Mouse (Mus musculus): ENCODE data around the gene Rph3al. TPM values are rescaled to one million over a fixed set of nuclear protein-coding genes. Genes with fewer than 3 reads are reported as not detected.

Gene Rph3al
- polyA plus RNA-seq, 1 experiment from 2014 or later = 1.1 TPM

DNA sequence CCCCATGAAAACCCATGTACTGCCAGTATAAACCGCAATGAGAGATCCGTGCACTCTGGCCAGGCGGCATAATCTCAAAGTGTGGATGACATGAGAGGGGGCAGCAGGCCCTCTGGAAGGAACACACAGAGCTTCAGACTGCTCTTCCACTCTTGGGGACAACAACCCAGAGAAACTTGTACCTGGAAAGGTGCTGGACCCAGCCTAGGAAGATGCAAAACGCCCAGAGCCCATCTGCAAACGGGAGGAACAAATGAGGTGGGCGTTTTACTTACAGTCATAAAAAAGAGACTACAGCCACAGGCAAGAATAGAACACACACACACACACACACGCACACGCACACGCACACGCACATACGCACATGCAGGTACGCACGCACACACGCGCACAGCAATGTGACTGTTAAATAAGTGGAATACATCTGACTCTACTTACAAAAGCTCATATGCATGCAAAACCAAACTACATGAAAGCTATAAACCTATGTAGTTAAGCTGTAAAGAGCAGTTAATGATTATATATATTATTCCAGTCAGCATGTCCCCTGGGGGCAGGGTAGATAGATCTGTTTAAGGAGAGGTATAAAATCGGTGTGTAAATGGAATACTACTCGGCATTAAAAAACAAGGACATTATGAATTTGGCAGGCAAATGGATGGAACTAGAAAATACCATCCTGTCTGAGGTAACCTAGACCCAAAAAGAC is 19.0 kb upstream of the Rph3al start:
- Histone ChIP-seq H3K27me3 (ENCODE audit: control insufficient read depth, insufficient read depth, low read length) (0 out of 2 replicates have a peak, but pooled peaks cover 2% of the 10 kb centered on the region), H3K4me2 (no peak overlapping the region), H3K36me3 (ENCODE audit: control insufficient read depth, insufficient read depth, low read length) (no peaks in the 10 kb centered on the region), H3K9me3 (ENCODE audit: control insufficient read depth, low read length) (no peaks in the 10 kb centered on the region), H3K4me1 (ENCODE audit: control insufficient read depth, insufficient read depth, low read length) (no peaks in the 10 kb centered on the region), H3K27ac (ENCODE audit: low read depth, low read length) (no peak overlapping the region), H3K4me3 (ENCODE audit: low read depth, low read length) (no peak overlapping the region), H3K9ac (ENCODE audit: low read length) (no peak overlapping the region)
- ATAC-seq (ENCODE audit: low FRiP score) = no peak
- WGBS = 90% methylated on average over 17 of the region's 17 CpGs
- peak; percentile 31 for DNase-seq (ENCODE audit: low spot score, missing footprints)

DNA sequence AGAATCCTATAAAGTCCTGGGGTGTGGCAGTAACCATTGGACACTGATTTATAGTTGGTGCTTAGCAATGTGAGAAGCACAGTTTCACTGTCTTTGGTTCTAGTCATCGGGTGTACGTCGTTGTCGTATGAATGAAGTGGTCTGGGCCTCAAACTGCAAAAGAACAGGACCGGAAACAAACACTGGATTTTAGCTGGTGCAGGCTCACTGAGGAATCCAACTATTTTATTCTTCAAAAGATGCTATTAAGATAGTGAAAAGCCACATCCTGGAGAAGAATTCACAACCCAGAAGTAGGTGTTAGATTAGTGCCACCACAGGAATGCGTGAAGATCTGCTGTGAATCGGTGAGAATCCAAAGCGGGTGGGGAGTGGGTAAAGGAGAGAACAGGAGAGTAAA is 18.4 kb upstream of the Rph3al start:
- H3K4me1 ChIP-seq (ENCODE audit: control insufficient read depth, insufficient read depth, low read length) = no peaks in the 10 kb centered on the region
- no peak overlapping the region for H3K27ac ChIP-seq (ENCODE audit: low read depth, low read length)
- no peak overlapping the region for H3K4me2 ChIP-seq
- ATAC-seq (ENCODE audit: low FRiP score) (no peak), DNase-seq (ENCODE audit: low spot score, missing footprints) (peak; percentile 17)
- no peaks in the 10 kb centered on the region for H3K36me3 ChIP-seq (ENCODE audit: control insufficient read depth, insufficient read depth, low read length)
- no peaks in the 10 kb centered on the region for H3K9me3 ChIP-seq (ENCODE audit: control insufficient read depth, low read length)
- 0 out of 2 replicates have a peak, but pooled peaks cover 2% of the 10 kb centered on the region for H3K27me3 ChIP-seq (ENCODE audit: control insufficient read depth, insufficient read depth, low read length)
- WGBS = 83% methylated on average over 8 of the region's 8 CpGs
- no peak overlapping the region for H3K9ac ChIP-seq (ENCODE audit: low read length)
- H3K4me3 ChIP-seq (ENCODE audit: low read depth, low read length) = no peak overlapping the region

DNA sequence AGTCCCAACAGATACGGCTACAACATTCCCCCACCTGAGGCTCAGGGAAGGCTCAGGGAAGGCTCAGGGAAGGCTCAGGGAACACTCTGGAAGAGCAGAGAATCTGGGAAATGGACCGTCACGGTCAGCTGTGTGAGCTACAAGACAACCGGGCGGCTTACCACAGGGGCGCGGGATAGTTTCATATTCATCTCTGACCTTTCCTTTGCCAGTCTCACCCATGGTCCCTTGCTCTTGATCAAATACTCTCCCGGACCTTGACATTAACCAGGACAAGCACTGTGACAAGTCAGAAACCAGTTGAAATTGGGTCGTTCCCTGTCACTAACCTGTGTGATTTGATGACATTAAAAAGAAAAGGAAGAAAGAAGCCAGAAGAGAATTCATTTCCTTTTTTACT is 16.7 kb upstream of the Rph3al start:
- H3K4me2 ChIP-seq = no peak overlapping the region
- no peak overlapping the region for H3K27ac ChIP-seq (ENCODE audit: low read depth, low read length)
- no peaks in the 10 kb centered on the region for H3K9me3 ChIP-seq (ENCODE audit: control insufficient read depth, low read length)
- ATAC-seq (ENCODE audit: low FRiP score) (no peak), DNase-seq (ENCODE audit: low spot score, missing footprints) (no peak)
- H3K36me3 ChIP-seq (ENCODE audit: control insufficient read depth, insufficient read depth, low read length) = no peaks in the 10 kb centered on the region
- H3K27me3 ChIP-seq (ENCODE audit: control insufficient read depth, insufficient read depth, low read length) = 0 out of 2 replicates have a peak, but pooled peaks cover 2% of the 10 kb centered on the region
- no peak overlapping the region for H3K9ac ChIP-seq (ENCODE audit: low read length)
- H3K4me1 ChIP-seq (ENCODE audit: control insufficient read depth, insufficient read depth, low read length) = no peaks in the 10 kb centered on the region
- 87% methylated on average over 9 of the region's 9 CpGs for WGBS
- H3K4me3 ChIP-seq (ENCODE audit: low read depth, low read length) = no peak overlapping the region

DNA sequence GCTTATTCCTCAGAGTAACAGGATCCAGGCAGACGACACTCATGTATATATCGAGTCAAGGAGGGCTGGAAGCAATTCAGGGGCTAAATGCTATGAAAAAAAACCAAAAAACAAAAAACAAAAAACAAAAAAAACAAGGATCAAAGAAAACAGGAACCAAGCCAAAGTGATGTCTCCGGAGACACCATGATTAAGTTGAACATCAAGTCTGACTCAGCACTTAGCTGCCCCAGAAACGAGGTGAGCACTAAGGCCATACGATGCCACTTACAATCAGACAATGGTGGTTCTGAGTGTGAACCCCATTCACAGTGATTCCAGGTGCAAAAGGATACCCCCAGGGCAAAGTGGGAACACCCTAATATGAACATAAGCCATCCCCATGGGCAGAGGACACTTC is 13.7 kb upstream of the Rph3al start:
- Histone ChIP-seq H3K9me3 (ENCODE audit: control insufficient read depth, low read length) (no peaks in the 10 kb centered on the region), H3K27ac (ENCODE audit: low read depth, low read length) (no peak overlapping the region), H3K27me3 (ENCODE audit: control insufficient read depth, insufficient read depth, low read length) (no peaks in the 10 kb centered on the region), H3K9ac (ENCODE audit: low read length) (no peak overlapping the region), H3K36me3 (ENCODE audit: control insufficient read depth, insufficient read depth, low read length) (no peaks in the 10 kb centered on the region), H3K4me2 (no peak overlapping the region), H3K4me1 (ENCODE audit: control insufficient read depth, insufficient read depth, low read length) (no peaks in the 10 kb centered on the region), H3K4me3 (ENCODE audit: low read depth, low read length) (no peak overlapping the region)
- DNase-seq (ENCODE audit: low spot score, missing footprints) = peak; percentile 10
- no peak for ATAC-seq (ENCODE audit: low FRiP score)
- 87% methylated on average over 5 of the region's 5 CpGs for whole genome bisulfite sequencing

DNA sequence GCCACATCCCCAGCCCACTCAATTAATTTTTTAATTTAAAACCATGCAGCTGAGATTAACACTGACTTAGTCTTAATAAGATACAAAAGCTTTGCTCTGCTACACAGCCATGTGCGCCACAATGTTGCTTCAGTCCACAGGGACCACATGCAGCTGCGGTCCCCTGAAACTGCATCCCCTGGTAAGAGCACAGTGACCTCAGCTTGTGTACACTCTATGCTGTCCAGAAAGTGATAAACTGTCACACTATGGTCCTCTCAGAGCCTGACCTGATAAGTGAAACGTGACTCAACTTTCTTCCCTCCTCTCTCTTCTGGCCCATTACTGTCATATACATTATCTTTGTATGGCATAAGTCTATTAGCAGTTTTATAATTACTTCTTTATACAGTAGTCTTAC is 12.2 kb upstream of the Rph3al start:
- WGBS = 89% methylated on average over 3 of the region's 3 CpGs
- H3K27me3 ChIP-seq (ENCODE audit: control insufficient read depth, insufficient read depth, low read length) = no peaks in the 10 kb centered on the region
- H3K9ac ChIP-seq (ENCODE audit: low read length) = no peak overlapping the region
- no peak overlapping the region for H3K4me3 ChIP-seq (ENCODE audit: low read depth, low read length)
- ATAC-seq (ENCODE audit: low FRiP score) (no peak), DNase-seq (ENCODE audit: low spot score, missing footprints) (peak; percentile 21)
- peaks cover 8% of the 10 kb centered on the region for H3K4me1 ChIP-seq (ENCODE audit: control insufficient read depth, insufficient read depth, low read length)
- H3K36me3 ChIP-seq (ENCODE audit: control insufficient read depth, insufficient read depth, low read length) = no peaks in the 10 kb centered on the region
- no peaks in the 10 kb centered on the region for H3K9me3 ChIP-seq (ENCODE audit: control insufficient read depth, low read length)
- no peak overlapping the region for H3K4me2 ChIP-seq
- H3K27ac ChIP-seq (ENCODE audit: low read depth, low read length) = no peak overlapping the region

DNA sequence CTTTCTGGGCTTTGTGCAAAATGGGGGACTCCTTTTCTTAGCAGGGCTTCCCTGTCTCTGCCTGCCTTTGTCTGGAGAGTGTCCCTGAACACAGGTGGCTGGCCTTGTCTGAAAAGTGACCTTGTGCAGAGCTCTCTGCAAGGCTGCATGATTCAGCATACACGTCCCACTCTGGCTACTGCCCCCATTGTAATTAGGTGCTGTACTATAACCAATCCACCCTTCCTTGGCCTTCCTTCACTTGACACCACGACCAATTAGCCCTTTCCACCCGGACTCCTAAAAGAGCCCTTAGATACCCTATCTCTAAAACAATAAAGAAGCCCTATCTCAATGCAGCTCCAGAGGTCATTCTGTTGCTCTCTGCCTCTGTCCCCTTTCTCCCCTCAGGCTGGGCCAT is 10.6 kb upstream of the Rph3al start:
- H3K9me3 ChIP-seq (ENCODE audit: control insufficient read depth, low read length) = no peaks in the 10 kb centered on the region
- no peak overlapping the region for H3K27ac ChIP-seq (ENCODE audit: low read depth, low read length)
- peaks cover 8% of the 10 kb centered on the region for H3K4me1 ChIP-seq (ENCODE audit: control insufficient read depth, insufficient read depth, low read length)
- no peaks in the 10 kb centered on the region for H3K36me3 ChIP-seq (ENCODE audit: control insufficient read depth, insufficient read depth, low read length)
- no peaks in the 10 kb centered on the region for H3K27me3 ChIP-seq (ENCODE audit: control insufficient read depth, insufficient read depth, low read length)
- WGBS = 71% methylated on average over 3 of the region's 3 CpGs
- no peak for ATAC-seq (ENCODE audit: low FRiP score)
- H3K9ac ChIP-seq (ENCODE audit: low read length) = no peak overlapping the region
- H3K4me2 ChIP-seq = no peak overlapping the region
- no peak for DNase-seq (ENCODE audit: low spot score, missing footprints)
- H3K4me3 ChIP-seq (ENCODE audit: low read depth, low read length) = no peak overlapping the region

DNA sequence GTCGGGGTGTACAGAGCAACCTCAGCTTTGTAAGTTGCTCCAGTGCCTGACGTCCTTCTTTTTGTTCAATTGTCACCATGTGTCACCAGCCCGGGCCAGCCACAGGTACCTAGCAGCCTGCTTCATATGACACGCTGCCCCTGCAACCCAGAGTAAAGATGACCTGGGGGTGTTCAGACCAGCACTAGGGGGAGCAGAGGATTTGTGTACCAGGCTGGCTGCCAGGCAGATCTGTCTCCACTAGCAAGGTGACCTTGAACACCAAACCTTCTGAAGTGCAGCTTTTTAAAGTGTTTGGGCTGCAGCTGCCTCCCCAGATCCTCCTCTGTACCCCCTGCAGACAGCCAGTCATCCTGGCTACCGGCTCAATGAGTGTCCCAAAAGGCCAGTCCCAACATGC is 9.0 kb upstream of the Rph3al start:
- no peak overlapping the region for H3K4me2 ChIP-seq
- WGBS = 41% methylated on average over 5 of the region's 5 CpGs

DNA sequence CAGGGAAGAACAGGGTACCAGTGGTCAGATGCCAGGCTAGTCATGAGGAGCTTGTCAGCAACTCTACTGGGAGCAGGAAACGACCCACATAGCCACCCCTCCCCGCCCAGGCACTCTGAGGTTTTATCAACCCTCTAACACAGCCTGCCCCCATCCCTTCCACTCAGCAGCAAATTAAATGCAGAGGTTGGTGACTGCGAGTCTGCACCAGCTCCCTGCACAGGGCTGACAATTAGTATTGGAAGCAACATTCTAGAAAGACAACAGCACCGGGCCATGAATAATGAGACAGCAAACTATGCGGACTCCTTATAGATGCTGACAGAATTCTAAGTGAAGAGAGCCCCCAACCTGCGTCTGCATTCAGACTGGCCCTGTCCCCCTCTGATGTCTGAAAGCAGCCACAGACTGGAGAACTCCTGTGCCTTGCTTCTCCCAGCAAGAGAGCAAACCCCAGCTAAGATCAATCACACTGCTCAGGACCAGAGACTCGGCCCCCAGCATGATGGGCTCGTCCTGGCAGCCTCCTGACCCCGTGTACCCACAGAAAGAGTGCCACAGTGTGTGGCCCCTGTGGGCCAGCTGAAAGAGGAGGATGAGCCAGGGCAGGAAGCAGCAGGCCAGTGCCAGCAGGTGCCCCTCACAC is 7.7 kb upstream of the Rph3al start:
- peak; percentile 86 for DNase-seq (ENCODE audit: low spot score, missing footprints)
- H3K9ac ChIP-seq (ENCODE audit: low read length) = no peak overlapping the region
- H3K9me3 ChIP-seq (ENCODE audit: control insufficient read depth, low read length) = no peaks in the 10 kb centered on the region
- H3K4me3 ChIP-seq (ENCODE audit: low read depth, low read length) = no peak overlapping the region
- H3K4me2 ChIP-seq = no peak overlapping the region
- no peaks in the 10 kb centered on the region for H3K36me3 ChIP-seq (ENCODE audit: control insufficient read depth, insufficient read depth, low read length)
- no peaks in the 10 kb centered on the region for H3K27me3 ChIP-seq (ENCODE audit: control insufficient read depth, insufficient read depth, low read length)
- ATAC-seq (ENCODE audit: low FRiP score) = no peak
- 16% methylated on average over 9 of the region's 9 CpGs for WGBS
- H3K27ac ChIP-seq (ENCODE audit: low read depth, low read length) = no peak overlapping the region
- H3K4me1 ChIP-seq (ENCODE audit: control insufficient read depth, insufficient read depth, low read length) = peaks cover 8% of the 10 kb centered on the region

More for the DNA sequence above, 9.0 kb upstream of the Rph3al start:
- Histone ChIP-seq H3K9me3 (ENCODE audit: control insufficient read depth, low read length) (no peaks in the 10 kb centered on the region), H3K9ac (ENCODE audit: low read length) (no peak overlapping the region), H3K36me3 (ENCODE audit: control insufficient read depth, insufficient read depth, low read length) (no peaks in the 10 kb centered on the region), H3K4me1 (ENCODE audit: control insufficient read depth, insufficient read depth, low read length) (peaks cover 8% of the 10 kb centered on the region), H3K27ac (ENCODE audit: low read depth, low read length) (no peak overlapping the region), H3K27me3 (ENCODE audit: control insufficient read depth, insufficient read depth, low read length) (no peaks in the 10 kb centered on the region), H3K4me3 (ENCODE audit: low read depth, low read length) (no peak overlapping the region)
- no peak for ATAC-seq (ENCODE audit: low FRiP score)
- no peak for DNase-seq (ENCODE audit: low spot score, missing footprints)

DNA sequence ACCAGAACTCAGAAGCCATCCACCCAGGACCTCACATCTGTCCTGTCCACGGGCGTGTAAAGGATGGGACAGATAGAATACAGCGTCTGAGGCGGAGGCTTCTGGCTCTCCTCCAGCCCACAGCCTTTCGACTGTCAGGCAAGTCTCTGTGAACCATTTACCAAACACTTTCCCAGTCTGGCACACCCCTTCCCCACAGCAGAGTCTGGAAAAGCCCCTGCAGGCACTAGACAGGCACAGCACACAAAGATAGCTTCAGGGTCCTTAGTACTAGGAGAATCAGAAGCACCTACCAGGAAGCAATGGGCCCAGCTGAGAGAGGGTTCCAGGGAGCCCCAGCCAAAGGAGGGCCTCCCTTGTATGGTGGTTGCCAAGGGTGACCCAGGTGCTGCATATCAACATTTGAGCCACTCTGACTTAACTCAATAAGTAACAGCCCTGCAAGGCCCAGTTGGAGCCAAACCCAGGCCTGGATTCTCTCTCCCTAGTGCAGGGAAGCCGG is 808 bp downstream of the Rph3al start:
- no peak; the same call in 1 of the 2 replicates for ATAC-seq (ENCODE audit: low FRiP score)
- no peak overlapping the region for H3K27ac ChIP-seq (ENCODE audit: low read depth, low read length)
- no peaks in the 10 kb centered on the region for H3K4me1 ChIP-seq (ENCODE audit: control insufficient read depth, insufficient read depth, low read length)
- WGBS = 64% methylated on average over 6 of the region's 6 CpGs
- H3K4me3 ChIP-seq (ENCODE audit: low read depth, low read length) = no peak overlapping the region
- no peak overlapping the region for H3K9ac ChIP-seq (ENCODE audit: low read length)
- no peaks in the 10 kb centered on the region for H3K9me3 ChIP-seq (ENCODE audit: control insufficient read depth, low read length)
- DNase-seq (ENCODE audit: low spot score, missing footprints) = peak; percentile 90
- H3K36me3 ChIP-seq (ENCODE audit: control insufficient read depth, insufficient read depth, low read length) = no peaks in the 10 kb centered on the region
- no peaks in the 10 kb centered on the region for H3K27me3 ChIP-seq (ENCODE audit: control insufficient read depth, insufficient read depth, low read length)
- no peak overlapping the region for H3K4me2 ChIP-seq
